Mouse (Mus musculus): Measurements from ENCODE around the gene Ifitm6. TPM values are rescaled to one million over a fixed set of nuclear protein-coding genes. Genes with fewer than 3 reads are reported as not detected.
"Not testable (repeated sequence)": the region's sequence is repeated elsewhere in the genome, so short reads cannot be mapped to it uniquely, and the experiment has no call there.

Ifitm6 gene
- not detected for total RNA-seq (2021)

DNA sequence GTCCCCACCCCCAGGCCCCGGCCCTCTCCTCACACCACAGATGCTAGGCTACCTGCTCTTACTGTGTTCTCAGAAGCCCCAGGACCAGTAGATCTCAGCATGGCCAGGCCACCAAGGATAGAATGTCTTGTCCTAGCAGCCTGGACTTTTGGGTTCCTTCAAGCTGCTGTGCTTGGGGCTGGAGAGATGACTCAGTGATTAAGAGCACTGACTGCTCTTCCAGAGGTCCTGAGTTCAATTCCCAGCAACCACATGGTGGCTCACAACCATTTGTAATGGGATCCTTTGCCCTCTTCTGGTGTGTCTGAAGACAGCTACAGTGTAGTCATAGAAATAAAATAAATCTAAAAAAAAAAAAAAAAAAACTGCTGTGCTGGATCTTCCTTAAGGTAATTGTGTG is at the start of gene Ifitm6:
Gene Ifitm6 (minus strand): TSS at position 101 of the 400 bp plus-strand sequence.
- DNase-seq (ENCODE audit: extremely low spot score in 1 of 2, low spot score in 2 of 2); intact Hi-C loops (cut with DNase I): not testable (repeated sequence)

DNA sequence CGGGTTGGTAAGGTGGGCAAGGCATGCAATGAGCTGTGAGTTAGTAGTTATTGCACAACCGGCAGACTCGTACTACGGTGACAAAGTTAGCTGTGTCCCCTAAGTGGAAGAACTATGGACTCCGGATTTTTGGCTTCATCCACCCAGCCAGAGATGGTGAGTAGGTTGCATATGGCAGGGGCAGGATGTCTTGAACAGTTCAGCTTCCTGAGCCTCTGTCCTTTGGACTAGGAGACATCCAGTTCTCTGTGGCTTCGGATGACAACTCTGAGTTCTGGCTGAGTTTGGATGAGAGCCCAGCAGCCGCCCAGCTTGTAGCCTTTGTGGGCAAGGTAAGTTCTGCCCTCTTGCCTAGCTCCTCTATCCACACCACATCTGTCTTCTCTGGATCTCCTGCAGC is 46.9 kb upstream of the Ifitm6 start:
- intact Hi-C loops (cut with DNase I): loop anchor here (5.0 kb wide), 1 partner anchor 108 kb away; the partner anchor contains the start of gene Rnh1
- no peak for DNase-seq (ENCODE audit: extremely low spot score in 1 of 2, low spot score in 2 of 2)

DNA sequence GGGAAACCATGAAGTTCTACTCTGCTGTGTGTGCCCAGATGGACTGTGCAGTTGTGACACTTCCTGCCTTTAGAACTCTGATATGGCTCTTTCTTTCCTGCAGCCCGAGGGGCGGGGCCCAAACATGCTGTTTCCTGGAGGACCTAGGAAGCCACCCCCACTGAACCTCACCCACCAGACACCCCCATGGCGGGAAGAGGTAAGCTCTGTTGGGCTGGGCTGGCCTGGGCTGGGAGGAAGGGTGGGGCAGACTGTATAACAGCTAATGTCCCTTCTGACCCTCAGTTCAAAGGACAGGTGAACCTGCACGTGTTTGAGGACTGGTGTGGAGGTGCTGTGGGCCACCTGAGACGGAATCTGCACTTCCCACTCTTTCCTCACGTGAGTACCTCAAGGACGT is 46.5 kb upstream of the Ifitm6 start:
- peak in 1 of 2 experiments; percentile 48 for DNase-seq (ENCODE audit: extremely low spot score in 1 of 2, low spot score in 2 of 2)
- intact Hi-C loops (cut with DNase I): loop anchor here (5.0 kb wide), 1 partner anchor 108 kb away; the partner anchor contains the start of gene Rnh1

DNA sequence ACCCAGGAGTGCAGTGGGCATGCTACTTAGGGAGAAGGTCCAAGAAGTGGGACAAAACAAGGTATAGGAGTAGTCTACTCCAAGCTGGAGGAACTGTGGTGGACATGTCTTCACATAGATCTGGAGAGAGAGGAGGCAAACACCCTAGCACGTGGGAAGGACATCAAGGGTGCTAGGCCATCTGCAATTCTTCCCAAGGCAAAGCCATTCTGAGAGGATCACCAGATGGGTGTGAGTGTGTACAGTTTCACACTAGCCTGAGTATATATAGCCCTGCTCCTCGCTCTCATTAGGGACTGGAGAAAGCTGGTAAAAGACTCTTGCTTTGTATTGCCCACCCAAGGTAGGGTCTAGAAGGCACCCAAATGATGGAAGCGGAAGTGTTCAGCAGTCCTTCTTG is 45.6 kb upstream of the Ifitm6 start:
- intact Hi-C loops (cut with DNase I): loop anchor here (5.0 kb wide), 1 partner anchor 109 kb away; the partner anchor contains the start of gene Rnh1
- DNase-seq (ENCODE audit: extremely low spot score in 1 of 2, low spot score in 2 of 2): no peak

DNA sequence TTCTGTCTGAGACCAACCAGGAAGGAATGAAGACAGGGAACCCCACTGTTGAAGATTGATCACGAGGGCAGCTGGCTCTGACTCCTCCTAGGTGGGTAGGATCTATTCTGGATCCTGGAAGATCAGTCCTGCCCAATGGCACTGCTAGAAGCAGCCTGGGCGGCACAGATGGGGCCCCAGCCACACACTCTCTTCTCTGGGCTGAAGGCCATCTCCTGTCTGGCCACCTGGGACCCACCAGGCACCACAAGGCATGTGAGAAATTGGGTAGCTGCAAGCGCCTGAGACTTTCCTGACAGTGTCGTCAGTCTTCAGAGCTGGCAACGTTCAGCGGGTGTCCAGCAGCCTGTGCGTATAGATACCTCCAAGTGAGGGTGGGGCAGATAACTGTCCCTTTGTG is 44.8 kb upstream of the Ifitm6 start:
- intact Hi-C loops (cut with DNase I): loop anchor here (5.0 kb wide), 1 partner anchor 110 kb away; the partner anchor contains the start of gene Rnh1
- DNase-seq (ENCODE audit: extremely low spot score in 1 of 2, low spot score in 2 of 2): no peak

DNA sequence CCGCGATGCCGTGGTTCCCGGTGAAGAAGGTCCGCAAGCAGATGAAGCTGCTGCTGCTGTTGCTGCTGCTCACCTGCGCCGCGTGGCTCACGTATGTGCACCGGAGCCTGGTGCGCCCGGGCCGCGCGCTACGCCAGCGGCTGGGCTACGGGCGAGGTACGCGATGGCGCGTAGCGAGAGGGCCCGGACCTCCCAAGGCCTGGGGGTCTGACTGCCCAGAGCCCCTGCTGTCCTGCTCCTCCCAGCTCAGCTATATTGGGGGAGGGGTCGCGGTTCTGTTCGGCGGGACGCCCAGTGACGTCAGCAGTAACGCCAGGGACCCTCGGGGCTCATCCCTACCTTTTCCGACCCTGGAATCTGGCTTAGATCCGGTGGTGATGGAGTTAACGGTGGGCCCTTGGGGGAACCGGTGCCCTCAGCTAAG is 43.6 kb upstream of the Ifitm6 start:
- intact Hi-C loops (cut with DNase I): loop anchor here (5.0 kb wide), 1 partner anchor 111 kb away; the partner anchor contains the start of gene Rnh1
- DNase-seq (ENCODE audit: extremely low spot score in 1 of 2, low spot score in 2 of 2): peak in 1 of 2 experiments; percentile 61

DNA sequence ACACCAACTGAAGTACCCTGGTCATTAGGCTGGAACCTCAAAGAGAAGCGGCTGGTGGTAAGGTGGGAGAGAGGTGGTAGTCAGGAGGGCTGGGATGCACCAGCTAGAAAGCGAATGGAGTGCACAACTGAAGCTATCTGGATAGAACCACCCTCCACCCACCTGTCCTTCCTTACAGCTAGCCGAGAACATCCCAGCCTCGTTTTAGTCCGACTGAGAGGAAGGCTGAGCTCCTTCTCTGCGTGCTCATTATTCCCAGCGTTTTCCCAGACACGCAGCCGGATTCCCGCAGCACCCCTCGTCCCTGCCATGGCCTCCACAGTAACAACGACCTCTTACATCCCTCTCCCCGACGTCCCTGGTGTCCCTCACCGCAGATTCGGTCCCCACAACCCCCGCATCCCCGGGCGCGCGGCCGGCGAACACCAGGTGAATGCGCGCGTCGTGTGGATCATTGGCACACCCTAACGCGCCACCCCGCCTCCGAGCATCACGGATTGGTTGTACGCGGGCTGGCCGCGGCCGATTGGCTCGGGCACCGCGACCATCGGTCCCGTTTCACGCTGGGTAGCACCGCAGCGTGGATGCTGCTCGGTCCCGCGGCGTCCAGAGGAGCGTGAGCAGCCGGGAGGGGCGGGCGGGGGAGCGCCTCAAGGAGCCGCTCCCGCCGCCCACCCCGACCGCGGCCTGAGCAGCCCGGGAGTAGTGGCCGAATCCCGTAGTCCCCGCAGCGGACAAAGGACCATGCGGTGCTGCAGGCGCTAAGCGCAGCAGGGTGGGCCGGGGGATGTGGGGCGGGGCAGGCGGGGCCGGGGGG is 42.9 kb upstream of the Ifitm6 start, which contains the start of gene B4galnt4:
Gene B4galnt4 (plus strand): TSS at position 679 of the 817 bp plus-strand sequence.
- peak; percentile 91 for DNase-seq (ENCODE audit: extremely low spot score in 1 of 2, low spot score in 2 of 2)
- intact Hi-C loops (cut with DNase I): loop anchor here (5.0 kb wide), 1 partner anchor 112 kb away; the partner anchor contains the start of gene Rnh1

- intact Hi-C loops (cut with DNase I): loop anchor here (5.0 kb wide), 1 partner anchor 112 kb away; the partner anchor contains the start of gene Rnh1
- no peak for DNase-seq (ENCODE audit: extremely low spot score in 1 of 2, low spot score in 2 of 2)
Measured at GRCm38 (mm10) chr7:141059929-141060328, 42.2 kb upstream of the Ifitm6 start.

- intact Hi-C loops (cut with DNase I): no loop called here
- DNase-seq (ENCODE audit: extremely low spot score in 1 of 2, low spot score in 2 of 2): no peak
Measured at GRCm38 (mm10) chr7:141058601-141059341, 41.0 kb upstream of the Ifitm6 start.

GRCm38 (mm10) chr7:141057541-141057940 is 39.8 kb upstream of the Ifitm6 start:
- intact Hi-C loops (cut with DNase I): no loop called here
- DNase-seq (ENCODE audit: extremely low spot score in 1 of 2, low spot score in 2 of 2): no peak

DNA sequence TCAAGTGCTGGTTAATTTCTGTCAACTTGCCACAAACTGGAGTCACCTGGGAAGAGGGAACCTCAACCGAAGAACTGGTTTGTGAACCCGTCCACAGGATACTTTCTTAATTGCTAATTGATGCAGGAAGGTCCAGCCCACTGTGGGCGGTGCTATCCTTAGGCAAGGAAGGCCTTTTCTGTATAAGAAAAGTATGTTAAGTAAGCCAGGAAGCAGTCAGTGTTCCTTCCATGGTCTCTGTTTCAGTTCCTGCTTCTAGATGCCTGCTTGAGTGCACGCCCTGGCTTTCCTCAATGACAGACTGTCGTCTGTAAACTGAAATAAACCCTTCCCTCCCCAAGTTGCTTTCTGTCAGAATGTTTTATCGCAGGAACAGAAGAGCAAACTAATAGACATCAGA is 39.3 kb upstream of the Ifitm6 start:
- intact Hi-C loops (cut with DNase I): no loop called here
- DNase-seq (ENCODE audit: extremely low spot score in 1 of 2, low spot score in 2 of 2): no peak

DNA sequence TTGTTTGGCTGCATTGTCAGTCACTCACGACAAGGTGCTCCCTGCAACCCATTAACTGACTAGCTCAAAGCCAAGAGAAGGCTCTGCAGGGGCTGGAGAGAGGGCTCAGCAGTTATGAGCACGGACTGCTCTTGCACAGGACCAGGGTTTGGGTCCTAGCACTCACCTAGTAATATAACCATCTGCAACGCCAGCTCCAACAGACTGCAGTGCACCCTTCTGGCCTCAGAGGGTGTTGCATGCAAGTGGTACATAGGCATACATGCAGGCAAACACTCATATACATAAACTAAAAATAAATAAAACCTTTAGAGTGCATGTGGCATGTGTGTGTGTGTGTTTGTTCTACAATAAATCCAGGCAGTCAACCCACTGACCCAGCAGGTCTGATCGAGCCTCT is 38.1 kb upstream of the Ifitm6 start:
- intact Hi-C loops (cut with DNase I): no loop called here
- no peak for DNase-seq (ENCODE audit: extremely low spot score in 1 of 2, low spot score in 2 of 2)

DNA sequence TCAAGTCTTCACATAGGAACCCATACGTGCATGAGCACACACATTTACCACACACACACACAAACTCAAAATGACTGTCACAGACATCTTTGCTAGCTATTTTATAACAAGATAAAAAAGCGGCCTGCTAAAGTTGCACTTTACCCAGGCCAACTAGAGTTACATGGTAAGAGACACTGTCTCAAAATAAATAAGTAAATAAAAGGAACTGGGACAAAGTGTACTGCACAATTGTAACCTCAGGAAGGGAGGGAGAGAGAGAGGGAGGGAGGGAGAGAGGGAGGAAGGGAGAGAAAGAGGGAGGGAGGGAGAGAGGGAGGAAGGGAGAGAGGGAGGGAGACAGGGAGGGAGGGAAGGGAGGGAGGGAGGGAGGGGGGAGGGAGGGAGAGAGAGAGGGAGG is 34.7 kb upstream of the Ifitm6 start:
- no peak for DNase-seq (ENCODE audit: extremely low spot score in 1 of 2, low spot score in 2 of 2)
- intact Hi-C loops (cut with DNase I): no loop called here

- no peak for DNase-seq (ENCODE audit: extremely low spot score in 1 of 2, low spot score in 2 of 2)
- intact Hi-C loops (cut with DNase I): no loop called here
Measured at GRCm38 (mm10) chr7:141052016-141052415, 34.3 kb upstream of the Ifitm6 start.

DNA sequence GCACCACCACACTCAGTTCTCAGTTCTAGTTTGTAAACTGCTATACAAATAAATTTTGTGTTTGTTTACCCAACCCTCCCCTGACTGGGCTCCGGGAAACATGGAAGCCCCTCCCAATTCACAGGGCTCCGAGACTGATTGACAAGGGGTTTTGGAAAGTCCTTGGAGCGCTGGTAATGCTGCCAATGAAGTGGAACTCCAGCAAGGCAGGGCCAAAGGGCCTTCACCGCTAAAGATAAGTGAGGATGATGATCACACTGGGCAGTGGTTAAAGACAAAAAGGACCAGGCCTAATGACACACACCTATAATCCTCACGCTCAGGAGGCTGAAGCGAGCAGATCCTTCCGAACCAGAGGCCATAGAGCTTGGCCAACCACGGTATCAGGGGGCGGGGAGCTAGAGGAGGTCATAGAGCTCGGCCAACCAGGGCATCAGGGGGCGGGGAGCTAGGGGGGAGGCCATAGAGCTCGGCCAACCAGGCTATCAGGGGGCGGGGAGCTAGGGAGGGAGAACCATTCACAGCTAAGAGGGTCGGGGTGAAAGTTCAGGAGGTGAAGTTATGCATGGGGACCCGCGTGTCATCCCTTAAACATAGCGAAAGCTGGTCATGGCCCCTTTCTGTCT is 33.4 kb upstream of the Ifitm6 start:
- DNase-seq (ENCODE audit: extremely low spot score in 1 of 2, low spot score in 2 of 2): no peak
- intact Hi-C loops (cut with DNase I): no loop called here

DNA sequence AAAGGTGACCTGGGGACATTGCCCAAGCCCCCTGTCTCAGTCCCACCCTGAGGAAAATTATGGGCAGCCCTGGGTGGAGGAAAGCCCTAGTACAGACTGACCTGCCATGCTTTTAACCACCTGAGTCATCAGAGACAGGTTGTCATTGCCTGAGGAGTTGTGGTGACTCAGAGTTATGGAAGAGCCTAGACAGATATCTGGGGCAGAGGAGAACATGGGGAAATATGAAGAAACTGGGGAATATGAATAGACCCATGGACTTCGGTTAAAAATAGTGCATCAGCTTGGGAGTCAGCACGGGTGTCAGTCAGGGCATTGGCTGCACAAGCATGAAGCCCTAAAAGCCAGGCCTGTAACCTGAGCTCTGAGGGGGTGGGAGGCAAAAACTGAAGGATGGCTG is 31.6 kb upstream of the Ifitm6 start:
- intact Hi-C loops (cut with DNase I): loop anchor here (2.0 kb wide), 2 partner anchors 41 to 205 kb away; partner anchors contain the start of gene Scgb1c1
- DNase-seq (ENCODE audit: extremely low spot score in 1 of 2, low spot score in 2 of 2): no peak

DNA sequence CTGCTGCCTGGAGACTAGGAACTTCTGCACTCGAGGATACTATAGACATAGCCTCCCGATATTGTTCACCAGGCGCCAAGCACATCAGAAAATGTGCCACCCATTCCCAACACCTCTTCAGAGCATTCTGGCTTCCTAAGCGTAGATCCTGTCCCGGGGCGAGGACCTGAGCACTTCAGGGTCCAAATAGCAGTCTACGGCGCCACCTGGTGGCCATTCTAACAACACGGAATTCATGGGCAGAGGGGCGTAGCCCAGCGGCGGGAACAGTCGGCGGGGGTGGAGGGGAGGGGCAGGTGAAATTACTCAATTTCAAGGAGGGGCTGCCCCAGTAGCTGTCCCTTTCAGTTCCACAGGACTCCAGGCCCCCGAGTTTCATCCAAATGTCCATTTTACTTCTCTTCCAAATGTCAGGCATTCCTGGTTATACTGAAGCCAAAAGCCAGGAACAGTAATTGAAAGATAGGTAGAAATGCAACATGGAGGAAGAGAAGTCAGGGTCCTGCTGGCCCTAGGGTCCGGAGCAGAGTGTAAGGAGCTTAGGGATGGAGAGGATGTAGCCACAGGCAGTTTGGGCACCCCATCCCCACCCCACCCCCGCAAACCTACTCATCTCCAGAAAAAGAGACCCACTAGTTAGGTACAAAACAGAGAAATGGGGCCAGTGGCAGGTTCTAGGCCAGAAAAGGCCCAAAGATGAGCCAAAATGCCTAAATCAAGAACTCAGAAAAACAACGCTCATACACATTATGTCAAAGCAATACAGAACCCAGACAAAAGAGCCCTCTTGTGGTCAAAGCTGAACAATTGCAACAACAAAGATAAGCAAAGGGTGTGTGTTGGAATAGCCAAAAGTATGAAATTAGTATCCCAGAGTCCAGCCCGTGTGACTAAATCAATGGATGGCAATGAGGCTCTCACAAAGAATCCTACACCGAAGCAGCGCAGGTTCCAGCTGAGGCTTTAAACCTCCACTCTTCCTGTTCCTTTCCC is 30.8 kb upstream of the Ifitm6 start:
- intact Hi-C loops (cut with DNase I): loop anchor here (1.0 to 2.0 kb wide), 4 partner anchors 40 to 204 kb away; partner anchors contain the start of gene Scgb1c1
- DNase-seq (ENCODE audit: extremely low spot score in 1 of 2, low spot score in 2 of 2): peak; percentile 87 to 92
